Comparison of ENCODE assay signal across 9 mouse cellular contexts in genomic region chr13:36726551-36726950, GRCm38 (mm10). TPM values are rescaled to one million over a fixed set of nuclear protein-coding genes. Genes with fewer than 3 reads are reported as not detected.
DNase-seq lines count a peak whose midpoint lies in the region; ATAC-seq and TF ChIP-seq lines count a peak whose summit lies in the region.
"Had no signal": no experiment of that assay in that cellular context is flagged by ENCODE, and none has a peak within 500 bp of the region (broad histone marks: within the 10 kb centered on the region; RNA-seq: fewer than 3 reads in every experiment).

No protein-coding gene starts in this region.

- H3K4me3 ChIP-seq in heart, embryonic 11.5 days (ENCODE audit: low read depth, low read length): peak overlapping the region; percentile 46
- H3K4me3 ChIP-seq in heart, adult 2 months: no peak overlapping the region; the same call in 1 of the 2 replicates
- H3K4me3 ChIP-seq in hindbrain, embryonic 12.5 days: peak overlapping the region; percentile 44
- peak overlapping the region; percentile 44 for H3K4me3 ChIP-seq in midbrain, embryonic 12.5 days

- H3K4me1 ChIP-seq in heart, embryonic 11.5 days (ENCODE audit: control insufficient read depth, insufficient read depth, low read length): peaks cover 6% of the 10 kb centered on the region
- no peaks in the 10 kb centered on the region; the same call in 1 of the 2 replicates for H3K4me1 ChIP-seq in heart, adult 2 months (ENCODE audit: control insufficient read depth, insufficient read depth, low read length)
- H3K4me1 ChIP-seq in hindbrain, embryonic 12.5 days: peaks cover 31% of the 10 kb centered on the region
- H3K4me1 ChIP-seq in midbrain, embryonic 12.5 days: peaks cover 39% of the 10 kb centered on the region

- WGBS in heart, embryonic 11.5 days (ENCODE audit: insufficient replicate concordance): 0% methylated on average over 24 of the region's 24 CpGs
- 5% methylated on average over 24 of the region's 24 CpGs for whole genome bisulfite sequencing in heart, adult 2 months
- 0% methylated on average over 24 of the region's 24 CpGs for WGBS in hindbrain, embryonic 12.5 days
- WGBS in midbrain, embryonic 12.5 days: under 1% methylated on average over 24 of the region's 24 CpGs

- no peak overlapping the region for H3K27ac ChIP-seq in heart, embryonic 11.5 days (ENCODE audit: low read depth, low read length)
- no peak overlapping the region for H3K27ac ChIP-seq in heart, adult 2 months
- peak overlapping the region; percentile 95 for H3K27ac ChIP-seq in hindbrain, embryonic 12.5 days
- peak overlapping the region; percentile 92 for H3K27ac ChIP-seq in midbrain, embryonic 12.5 days (replicated peaks)

- no peak overlapping the region for H3K9ac ChIP-seq in heart, embryonic 11.5 days (ENCODE audit: low read depth, low read length)
- no peak overlapping the region for H3K9ac ChIP-seq in heart, adult 2 months (ENCODE audit: low read depth, low read length)
- peak overlapping the region; percentile 77 for H3K9ac ChIP-seq in hindbrain, embryonic 12.5 days
- H3K9ac ChIP-seq in midbrain, embryonic 12.5 days (replicated peaks): peak overlapping the region; percentile 70

- no peaks in the 10 kb centered on the region for H3K9me3 ChIP-seq in heart, embryonic 11.5 days (replicated peaks; ENCODE audit: control insufficient read depth, low read length)
- no peaks in the 10 kb centered on the region for H3K9me3 ChIP-seq in hindbrain, embryonic 12.5 days (replicated peaks)
- no peaks in the 10 kb centered on the region for H3K9me3 ChIP-seq in midbrain, embryonic 12.5 days

- intact Hi-C loops in heart, adult 2 months (cut with DNase I): no loop called here

- H3K27me3 ChIP-seq in heart, embryonic 11.5 days (ENCODE audit: control insufficient read depth, insufficient read depth, low read length): peaks cover 87% of the 10 kb centered on the region
- H3K27me3 ChIP-seq in heart, adult 2 months (ENCODE audit: control insufficient read depth, insufficient read depth, low read length): peaks cover 32% of the 10 kb centered on the region
- peaks cover 91% of the 10 kb centered on the region for H3K27me3 ChIP-seq in hindbrain, embryonic 12.5 days
- H3K27me3 ChIP-seq in midbrain, embryonic 12.5 days: peaks cover 94% of the 10 kb centered on the region
- H3K27me3 ChIP-seq: CH12.LX had no signal

- peak overlapping the region; percentile 75 for H3K4me2 ChIP-seq in heart, embryonic 11.5 days
- peak overlapping the region; percentile 60 for H3K4me2 ChIP-seq in hindbrain, embryonic 12.5 days (replicated peaks)
- H3K4me2 ChIP-seq in midbrain, embryonic 12.5 days (replicated peaks): peak overlapping the region; percentile 51

- no peak for DNase-seq in heart, adult 2 months
- peak; percentile 21 for DNase-seq in thymus, postnatal 25 days
- DNase-seq in thymus, adult 18-20 months: no peak
- DNase-seq in adrenal gland, postnatal 36 days: no peak
- DNase-seq in adrenal gland, adult 8-10 months: no peak

- no peaks in the 10 kb centered on the region for H3K36me3 ChIP-seq in heart, embryonic 11.5 days (ENCODE audit: control insufficient read depth, insufficient read depth, low read length)
- H3K36me3 ChIP-seq in heart, adult 2 months (ENCODE audit: control insufficient read depth, insufficient read depth, low read length): no peaks in the 10 kb centered on the region
- H3K36me3 ChIP-seq in hindbrain, embryonic 12.5 days: no peaks in the 10 kb centered on the region
- H3K36me3 ChIP-seq in midbrain, embryonic 12.5 days: no peaks in the 10 kb centered on the region

- ATAC-seq in heart, embryonic 11.5 days (replicated peaks; ENCODE audit: insufficient number of reproducible peaks, low FRiP score, low TSS enrichment): no peak
- no peak for ATAC-seq in hindbrain, embryonic 12.5 days (ENCODE audit: low FRiP score)
- ATAC-seq in midbrain, embryonic 12.5 days (ENCODE audit: low FRiP score, low read depth): no peak; the same call in 1 of the 2 replicates

- no peak for TF ChIP-seq POLR2A in heart, adult 2 months (IDR thresholded peaks at IDR 0.05; ENCODE audit: insufficient read depth, low read depth, low read length)

- no peaks in the 10 kb centered on the region for H3K79me2 ChIP-seq in heart, adult 2 months (replicated peaks; ENCODE audit: control insufficient read depth, insufficient read depth, low read length)

- no peak for TF ChIP-seq EP300 in heart, adult 2 months (IDR thresholded peaks at IDR 0.05; ENCODE audit: insufficient read depth, low read depth, low read length)

- TF ChIP-seq CTCF in heart, adult 2 months (IDR thresholded peaks at IDR 0.05): no peak

RNA-seq across cellular contexts. Expression of gene Nrn1, which starts 8.4 kb away (rescaled TPM):
- polyA plus RNA-seq in heart, embryonic 11.5 days (2014; fragmentation: Nextera tagmentation; extraction: Ambion mirVana): 8.8 and 9.5 TPM in 2 replicates
- total RNA-seq in heart, adult 2 months (2021): 1 to 10 TPM; 3.5 TPM
- 6.0 and 8.8 TPM in 2 replicates for polyA plus RNA-seq in heart, adult 2 months (2012; rRNA removed)
- 43.8 and 47.0 TPM in 2 replicates for polyA plus RNA-seq in hindbrain, embryonic 12.5 days (2016; fragmentation: Nextera tagmentation; extraction: Ambion mirVana)
- polyA plus RNA-seq in midbrain, embryonic 12.5 days (2016; fragmentation: Nextera tagmentation; extraction: Ambion mirVana): 61.5 and 71.1 TPM in 2 replicates
- 1 to 10 TPM; 2.7 to 3.7 TPM for total RNA-seq in adrenal gland, postnatal 36 days (2021)
- 1 to 10 TPM; 2.8 to 6.1 (median 3.7) TPM for total RNA-seq in adrenal gland, adult 8-10 months (2022)
- total RNA-seq: CH12.LX had no signal

Comparison
In these comparisons a context has a peak if more than half of its experiments do, and no peak if none do; other contexts are left out.
1. H3K27ac ChIP-seq: peak in hindbrain, embryonic 12.5 days (single experiment) and midbrain, embryonic 12.5 days (single experiment); none in heart, embryonic 11.5 days (single experiment) and heart, adult 2 months (single experiment).
2. H3K9ac ChIP-seq: peak in hindbrain, embryonic 12.5 days (single experiment) and midbrain, embryonic 12.5 days (single experiment); none in heart, embryonic 11.5 days (single experiment) and heart, adult 2 months (single experiment).
3. Peak in every context shown above with its lines, with median percentiles within 50 percentile points of each other: H3K4me2 ChIP-seq.